Mouse (Mus musculus) cerebellum, postnatal 4 days (tissue): ENCODE measurements around the gene Fastk.

Experiments
- DNase-seq, 2 experiments: peaks; one replicate each; pipeline ENCODE4 v3.0.0; 2022; ENCODE audit warnings: low spot score in 2 of 2, mixed read lengths in 1 of 2

Gene Fastk

GRCm38 (mm10) chr5:24444746-24445427 lies at the start of gene Fastk:
TSS of gene Fastk (minus strand) at chr5:24445287.
- DNase-seq: peak; percentile 86 to 92

GRCm38 (mm10) chr5:24492546-24493285 lies 47.6 kb upstream of the Fastk start:
- no peak for DNase-seq

DNA sequence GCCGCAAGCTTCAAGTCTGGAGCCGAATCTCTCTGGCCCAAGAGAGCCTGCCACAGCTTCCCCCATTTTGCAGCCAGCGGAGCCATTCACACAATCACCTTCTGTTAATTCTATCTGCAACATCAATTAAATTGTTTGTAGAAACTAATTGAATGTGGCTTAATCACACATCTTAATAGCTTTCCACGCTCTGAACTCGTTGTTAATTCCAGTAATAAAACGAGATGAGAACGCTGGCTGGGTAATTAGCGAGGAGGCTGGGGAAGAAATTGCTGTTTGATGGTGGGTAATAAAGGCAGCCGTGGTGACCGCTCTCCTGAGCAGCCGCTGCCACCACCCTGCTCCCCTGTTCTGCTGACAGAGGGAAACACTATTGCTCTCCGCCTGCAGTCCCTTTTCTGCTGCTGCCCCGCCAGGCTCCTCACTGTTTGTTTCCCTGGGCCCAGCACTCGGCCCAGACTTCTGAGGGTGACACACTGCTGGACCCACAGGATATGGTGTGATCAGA lies 45.4 kb upstream of the Fastk start:
- no peak for DNase-seq

GRCm38 (mm10) chr5:24486738-24487137 lies 41.7 kb upstream of the Fastk start:
- no peak for DNase-seq

GRCm38 (mm10) chr5:24486097-24486496 lies 41.0 kb upstream of the Fastk start:
- DNase-seq: peak; percentile 86 to 92

GRCm38 (mm10) chr5:24484963-24485362 lies 39.9 kb upstream of the Fastk start:
- no peak for DNase-seq

DNA sequence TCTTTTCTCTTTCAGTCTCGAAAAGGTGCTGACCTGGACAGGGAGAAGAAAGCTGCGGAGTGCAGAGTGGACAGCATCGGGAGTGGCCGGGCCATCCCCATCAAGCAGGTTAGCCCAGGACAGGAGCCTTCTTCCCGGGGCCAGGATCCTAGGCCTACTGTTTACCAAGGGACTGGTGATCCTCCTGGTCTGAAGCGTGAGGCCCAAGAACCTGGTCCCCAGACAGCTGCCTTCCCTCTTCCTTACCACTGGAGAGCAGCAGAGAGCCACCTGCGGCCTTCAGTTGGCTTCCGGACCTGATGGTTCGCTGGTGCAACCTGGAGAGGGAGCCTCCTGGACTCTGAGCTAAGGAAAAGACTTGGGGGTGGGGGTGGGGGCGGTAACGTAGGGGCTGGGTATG lies 38.2 kb upstream of the Fastk start:
- peak in 1 of 2 experiments; percentile 74 for DNase-seq

DNA sequence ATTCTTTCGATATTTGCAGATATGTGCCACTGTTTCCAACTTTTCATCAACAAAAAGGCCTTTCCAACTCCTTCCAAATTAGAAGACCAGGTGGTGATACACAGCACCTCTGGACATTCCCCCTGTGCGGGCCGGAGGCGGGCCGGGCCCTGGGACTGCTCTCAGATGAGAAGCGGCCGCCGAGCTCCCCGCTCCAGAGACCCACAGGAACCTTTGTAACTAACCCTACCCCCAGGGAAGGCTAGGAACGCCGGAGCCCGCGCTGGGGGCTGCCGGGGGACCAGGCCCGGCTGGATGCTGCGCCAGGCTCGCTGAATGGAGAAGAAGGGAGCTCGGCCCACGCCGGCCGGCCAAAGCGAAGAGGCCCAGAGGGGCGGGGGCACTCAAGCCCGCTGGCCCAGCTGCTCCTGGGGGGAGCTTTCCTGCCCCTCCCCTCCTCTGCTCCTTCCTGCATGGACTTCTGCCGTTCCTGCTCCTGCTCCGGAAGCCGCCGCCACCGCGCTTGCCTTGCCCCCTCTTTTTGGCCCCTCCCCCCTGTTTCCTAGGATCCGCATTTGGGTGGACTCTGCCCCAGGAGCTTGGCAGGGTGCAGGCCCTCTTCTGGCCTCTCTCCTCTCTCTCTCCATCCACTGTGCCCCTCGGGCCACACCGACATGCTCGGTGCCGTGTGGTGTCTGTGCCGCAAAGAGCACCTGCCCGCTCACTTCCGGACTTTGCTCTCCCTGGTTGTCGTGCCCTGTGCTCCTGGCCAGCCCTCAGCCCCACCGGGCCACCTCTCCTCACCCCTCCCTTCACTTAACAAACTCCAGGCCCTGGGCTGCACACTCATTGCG lies 37.4 kb upstream of the Fastk start:
- no peak for DNase-seq

- DNase-seq: peak; percentile 65 to 76
Observed at GRCm38 (mm10) chr5:24481647-24482046, 36.6 kb upstream of the Fastk start.

DNA sequence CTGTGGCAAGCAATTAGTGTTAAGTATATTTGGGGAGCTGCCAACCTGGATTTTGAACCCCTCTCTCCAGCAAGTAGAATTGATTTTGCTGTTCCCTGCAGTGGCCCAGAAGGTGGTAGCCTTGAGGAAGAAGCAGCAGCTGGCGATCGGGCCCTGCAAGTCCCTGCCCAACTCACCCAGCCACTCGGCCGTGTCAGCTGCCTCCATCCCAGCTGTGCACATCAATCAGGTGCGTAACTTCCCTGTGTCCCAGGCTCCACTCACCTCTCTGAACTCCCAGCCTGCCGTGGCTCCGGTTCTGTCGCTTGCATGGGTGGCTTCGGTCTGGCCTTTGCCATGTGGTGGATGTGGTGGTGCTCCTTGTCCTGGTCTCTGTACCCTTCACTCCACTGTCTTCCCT lies 32.8 kb upstream of the Fastk start:
- DNase-seq: no peak

DNA sequence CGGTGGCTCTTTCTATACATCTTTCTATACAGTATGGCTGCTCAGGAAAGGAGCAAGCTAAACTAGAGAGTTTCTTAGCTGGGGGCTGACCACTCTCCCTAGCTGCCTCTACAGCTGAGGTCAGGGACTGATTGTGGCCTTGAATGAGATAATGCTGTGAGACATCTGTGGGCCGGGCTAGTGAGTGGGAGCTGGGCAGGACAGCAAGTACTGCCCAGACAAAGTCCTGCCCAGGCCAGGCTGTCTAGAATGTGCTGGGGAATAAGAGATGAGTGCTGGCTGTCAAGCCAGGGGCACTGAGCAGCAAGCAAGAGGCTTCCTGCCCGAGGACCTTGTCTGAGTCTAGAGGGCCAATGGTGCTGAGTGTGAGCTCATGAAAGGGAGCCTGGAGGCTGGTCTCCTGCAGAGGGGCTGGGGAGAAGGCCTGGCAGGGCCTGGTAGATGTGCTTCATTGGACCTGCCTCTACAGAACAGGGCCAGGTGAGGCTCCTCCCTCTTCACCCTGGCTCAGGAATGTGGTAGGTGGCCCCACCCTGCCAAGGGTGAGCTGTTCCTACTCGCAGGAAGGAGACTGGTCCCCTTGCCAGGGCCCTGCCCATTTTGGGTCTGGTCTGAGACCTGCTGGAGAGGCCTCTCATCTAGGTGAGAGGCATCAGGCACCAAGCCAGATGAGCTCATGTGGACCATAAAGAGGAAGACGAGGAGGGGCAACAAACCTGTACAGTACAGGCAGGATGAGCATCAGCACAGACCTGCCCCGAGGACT lies 30.6 kb upstream of the Fastk start:
- no peak for DNase-seq

GRCm38 (mm10) chr5:24474723-24475261 lies 29.7 kb upstream of the Fastk start:
- DNase-seq: no peak

DNA sequence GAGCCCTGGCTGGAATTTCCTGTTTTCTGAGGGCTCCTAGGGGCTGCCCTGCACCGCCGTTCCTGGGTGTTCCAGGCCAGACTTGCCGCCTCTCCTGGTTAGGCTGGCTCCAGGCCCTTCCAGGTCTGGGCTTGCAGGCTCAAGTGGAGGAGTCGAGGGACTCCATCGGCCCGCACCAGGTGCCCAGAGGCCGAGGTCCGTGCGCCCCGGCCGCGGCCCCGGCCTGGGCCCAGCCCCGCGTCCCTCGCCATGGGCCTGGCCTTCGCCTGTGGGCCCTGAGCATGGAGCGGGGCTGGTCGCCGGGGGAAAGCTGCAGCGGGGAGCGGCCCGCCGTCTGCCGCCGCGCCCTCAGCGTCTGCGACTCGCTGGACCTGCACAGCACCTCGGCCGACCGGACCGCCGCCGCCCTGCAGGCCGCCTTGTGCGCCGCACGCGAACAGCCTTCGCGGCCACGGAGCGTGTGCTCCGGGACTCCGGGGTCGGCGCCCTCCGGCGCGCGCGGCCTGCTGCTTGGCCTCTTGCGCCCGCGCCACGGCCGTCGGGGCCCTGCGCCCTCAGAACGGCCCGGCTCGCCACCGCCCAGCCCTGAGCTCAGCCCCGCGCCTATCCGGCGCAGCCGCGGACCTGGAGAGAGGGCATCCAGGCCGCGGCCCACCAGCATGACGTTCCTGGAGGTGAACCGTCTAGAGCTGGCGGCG lies 29.1 kb upstream of the Fastk start:
- DNase-seq: no peak

DNA sequence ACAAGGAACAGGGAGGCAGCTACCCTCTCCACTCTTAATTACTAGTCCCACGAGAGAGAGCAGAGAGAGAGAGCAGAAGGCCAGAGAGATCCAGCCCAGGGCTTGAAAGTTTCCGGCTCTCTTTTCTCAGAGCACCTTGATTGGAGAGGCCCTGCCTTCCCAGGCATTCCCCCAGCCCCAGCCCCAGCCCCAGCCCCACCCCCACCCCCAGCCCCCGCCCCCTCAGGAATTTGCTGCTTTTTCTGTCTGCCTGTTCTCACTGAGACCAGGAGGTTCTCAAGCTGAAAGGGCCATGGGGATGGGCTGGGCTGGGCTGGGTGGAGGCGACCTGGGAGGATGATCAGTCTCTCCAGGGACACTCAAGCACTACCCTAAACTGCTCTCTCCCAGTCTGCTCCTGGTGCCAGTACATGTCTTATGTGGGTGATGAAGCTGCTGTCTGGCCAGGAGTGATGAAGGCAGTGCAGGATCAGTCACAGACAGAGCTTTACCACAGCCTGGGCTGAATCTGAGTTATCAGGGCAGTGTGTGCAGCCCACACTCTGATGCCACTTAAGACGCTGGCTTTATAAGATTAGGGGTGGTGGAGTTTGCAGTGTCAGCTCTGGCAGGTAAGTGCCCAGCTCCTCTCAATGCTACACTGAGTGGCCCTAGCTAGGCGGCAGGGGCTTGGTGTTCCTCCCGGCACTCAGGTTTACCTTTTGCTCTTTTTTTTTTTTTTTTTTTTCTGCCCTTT lies 28.0 kb upstream of the Fastk start:
- no peak for DNase-seq

GRCm38 (mm10) chr5:24470600-24470999 lies 25.5 kb upstream of the Fastk start:
- peak in 1 of 2 experiments; percentile 82 for DNase-seq

DNA sequence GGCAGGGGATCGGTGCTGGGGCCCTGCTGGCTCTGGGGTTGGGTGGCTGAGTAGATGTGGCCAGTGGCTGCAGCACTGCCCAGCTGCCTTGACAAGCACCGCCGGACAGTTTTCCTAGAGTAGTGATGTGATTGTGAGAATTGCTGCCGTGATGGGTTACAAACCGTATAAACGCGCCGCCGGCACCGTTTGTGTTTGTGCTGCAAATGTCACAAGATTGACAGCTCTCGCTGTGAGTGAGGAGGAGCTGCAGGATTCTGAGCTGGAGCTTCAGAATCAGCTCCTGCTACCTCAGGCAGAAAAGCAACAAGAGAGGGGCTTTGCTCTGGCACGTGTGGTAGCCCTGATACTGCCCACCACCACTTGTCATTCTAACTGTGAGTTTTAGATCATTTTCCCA lies 21.7 kb upstream of the Fastk start:
- no peak for DNase-seq

DNA sequence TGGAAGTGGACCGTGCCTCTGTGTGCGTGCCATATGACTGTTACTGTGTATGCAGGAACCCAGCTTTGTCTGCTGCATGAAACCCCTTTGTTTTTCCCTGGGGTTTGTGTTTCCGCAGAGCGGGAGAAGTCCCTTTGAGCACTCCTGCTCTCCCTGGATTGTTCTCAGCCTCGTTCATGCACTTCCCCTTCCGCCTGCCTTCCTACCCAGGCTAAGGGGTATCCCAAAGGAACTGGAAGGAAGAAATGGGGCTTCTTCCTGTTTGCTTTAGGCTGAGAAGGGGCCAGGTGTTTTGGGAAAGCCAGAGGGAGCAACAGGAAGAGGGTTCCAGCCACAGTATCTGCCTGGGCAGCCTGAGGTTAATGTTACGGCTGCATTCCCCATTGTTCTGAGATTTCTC lies 10.5 kb upstream of the Fastk start:
- DNase-seq: no peak

GRCm38 (mm10) chr5:24455076-24455475 lies 10.0 kb upstream of the Fastk start:
- DNase-seq: no peak

DNA sequence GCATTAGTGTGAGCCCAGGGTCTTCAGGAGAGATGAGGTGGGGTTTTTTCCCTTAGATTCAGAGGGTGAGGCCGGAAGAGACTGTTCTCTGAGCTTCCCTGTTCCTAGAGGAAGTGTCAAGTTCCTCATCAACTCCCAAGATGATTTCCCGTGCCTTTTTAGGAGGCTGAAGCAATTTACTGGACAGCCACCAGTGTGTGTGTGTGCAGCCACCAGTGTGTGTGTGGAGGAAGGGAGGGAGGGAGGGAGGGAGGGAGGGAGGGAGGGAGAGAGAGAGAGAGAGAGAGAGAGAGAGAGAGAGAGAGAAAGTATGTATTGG lies 8.9 kb upstream of the Fastk start:
- DNase-seq: no peak
